Mouse (Mus musculus) MEL (cell line): Measurements from ENCODE around the gene Cep55. TPM values are rescaled to one million over a fixed set of nuclear protein-coding genes. Genes with fewer than 3 reads are reported as not detected.

Experiments used
- DNase-seq: peaks from one replicate; pipeline ENCODE4 v3.0.0; 2011; ENCODE audit warnings: low read depth, low spot score
- H3K27ac ChIP-seq: 2 replicates; pipeline ENCODE4 v1.5.1; 2012; ENCODE audit warnings: low read depth, mild to moderate bottlenecking, control low read depth, low read length, moderate library complexity; ENCODE audit not compliant: control insufficient read depth
- H3K27me3 ChIP-seq, 2 experiments: fragments of 150-350 bp in 1 of 2; sonication (generic) in 1 of 2; 2 replicates each; pipeline ENCODE4 v1.6.1; 2012; ENCODE audit warnings: low read length in 2 of 2, mild to moderate bottlenecking in 2 of 2, improper control_type of control experiment in 1 of 2, moderate library complexity in 1 of 2; ENCODE audit not compliant: insufficient read depth in 2 of 2, control insufficient read depth in 1 of 2
- H3K36me3 ChIP-seq, 2 experiments: 2 replicates each; pipeline ENCODE4 v1.6.1; 2012 to 2014; ENCODE audit warnings: low read length in 2 of 2, improper control_type of control experiment in 1 of 2, inconsistent platforms in 1 of 2, mild to moderate bottlenecking in 1 of 2; ENCODE audit not compliant: insufficient read depth in 2 of 2, control insufficient read depth in 1 of 2
- H3K4me1 ChIP-seq, 2 experiments: fragments of 150-350 bp in 1 of 2; sonication (generic) in 1 of 2; 2 replicates each; pipeline ENCODE4 v1.6.1; 2012; ENCODE audit warnings: low read length in 2 of 2, improper control_type of control experiment in 1 of 2, mild to moderate bottlenecking in 1 of 2; ENCODE audit not compliant: insufficient read depth in 2 of 2, control insufficient read depth in 1 of 2
- H3K4me3 ChIP-seq, 2 experiments: fragments of 150-350 bp in 1 of 2; sonication (generic) in 1 of 2; 2 replicates each; pipeline ENCODE4 v1.5.1; 2012; ENCODE audit warnings: low read depth in 2 of 2, low read length in 2 of 2, mild to moderate bottlenecking in 2 of 2, moderate library complexity in 2 of 2, control low read depth in 1 of 2, improper control_type of control experiment in 1 of 2; ENCODE audit not compliant: control insufficient read depth in 1 of 2, insufficient read depth in 1 of 2
- H3K79me2 ChIP-seq: 2 replicates; pipeline ENCODE4 v1.6.1; 2012; ENCODE audit warnings: mild to moderate bottlenecking, low read length, moderate library complexity; ENCODE audit not compliant: control insufficient read depth, poor library complexity, insufficient read depth
- H3K9ac ChIP-seq: 2 replicates; pipeline ENCODE4 v1.6.1; 2012; ENCODE audit warnings: low read depth, mild to moderate bottlenecking, control low read depth, low read length, moderate library complexity; ENCODE audit not compliant: control insufficient read depth, poor library complexity, severe bottlenecking
- H3K9me3 ChIP-seq: fragments of 150-350 bp; sonication (generic); replicated peaks from 2 replicates; pipeline ENCODE4 v1.6.1; 2012; ENCODE audit warnings: mild to moderate bottlenecking, low read length, improper control_type of control experiment, moderate library complexity; ENCODE audit not compliant: insufficient read depth
- CTCF ChIP-seq, 3 experiments: IDR thresholded peaks in 2 of 3; conservative IDR thresholded peaks in 1 of 3; 2 replicates each; pipeline ENCODE4 v1.5.1; 2011 to 2012; ENCODE audit warnings: low read length in 3 of 3, low read depth in 2 of 3, mild to moderate bottlenecking in 2 of 3, improper control_type of control experiment in 1 of 3, inconsistent platforms in 1 of 3, mixed read lengths in 1 of 3, moderate library complexity in 1 of 3; ENCODE audit not compliant: control insufficient read depth in 1 of 3, insufficient read depth in 1 of 3, poor library complexity in 1 of 3, severe bottlenecking in 1 of 3
- ELF1 ChIP-seq: IDR thresholded peaks from 2 replicates; pipeline ENCODE4 v1.6.1; 2014; ENCODE audit warnings: low read depth, mild to moderate bottlenecking, inconsistent platforms, low read length, improper control_type of control experiment, moderate library complexity
- GATA1 ChIP-seq: IDR thresholded peaks from 2 replicates; pipeline ENCODE4 v1.6.1; 2011; ENCODE audit warnings: low read depth, low read length, improper control_type of control experiment
- HCFC1 ChIP-seq: IDR thresholded peaks from 2 replicates; pipeline ENCODE4 v1.6.1; 2012; ENCODE audit warnings: low read depth, mild to moderate bottlenecking, inconsistent platforms, low read length, improper control_type of control experiment, moderate library complexity
- JUND ChIP-seq: IDR thresholded peaks from 2 replicates; pipeline ENCODE4 v1.6.1; 2011; ENCODE audit warnings: low read depth, mild to moderate bottlenecking, improper control_type of control experiment, low read length
- KAT2A ChIP-seq: conservative IDR thresholded peaks from 2 replicates; pipeline ENCODE4 v1.6.1; 2012; ENCODE audit warnings: low read depth, low read length, improper control_type of control experiment, inconsistent platforms
- MAZ ChIP-seq: IDR thresholded peaks from 2 replicates; pipeline ENCODE4 v1.6.1; 2012; ENCODE audit warnings: low read depth, mild to moderate bottlenecking, inconsistent platforms, low read length, improper control_type of control experiment
- NELFE ChIP-seq: IDR thresholded peaks from 2 replicates; pipeline ENCODE4 v1.6.1; 2011; ENCODE audit warnings: low read depth, low read length, improper control_type of control experiment
- RAD21 ChIP-seq: IDR thresholded peaks from 2 replicates; pipeline ENCODE4 v1.6.1; 2011; ENCODE audit warnings: mild to moderate bottlenecking, low read depth, low read length, improper control_type of control experiment
- SIN3A ChIP-seq: IDR thresholded peaks from 2 replicates; pipeline ENCODE4 v1.6.1; 2012; ENCODE audit warnings: low read length, improper control_type of control experiment, inconsistent platforms
- TCF12 ChIP-seq: IDR thresholded peaks from 2 replicates; pipeline ENCODE4 v1.6.1; 2014; ENCODE audit warnings: low read depth, mild to moderate bottlenecking, inconsistent platforms, low read length, improper control_type of control experiment, moderate library complexity
- UBTF ChIP-seq: IDR thresholded peaks from 2 replicates; pipeline ENCODE4 v1.6.1; 2012; ENCODE audit warnings: low read depth, mild to moderate bottlenecking, inconsistent platforms, low read length, improper control_type of control experiment, moderate library complexity, borderline replicate concordance; ENCODE audit not compliant: insufficient read depth
- ZC3H11A ChIP-seq: IDR thresholded peaks from 2 replicates; pipeline ENCODE4 v1.6.1; 2012; ENCODE audit warnings: low read depth, mild to moderate bottlenecking, inconsistent platforms, low read length, improper control_type of control experiment
- ZKSCAN1 ChIP-seq: IDR thresholded peaks from 2 replicates; pipeline ENCODE4 v1.6.1; 2012; ENCODE audit warnings: low read depth, mild to moderate bottlenecking, inconsistent platforms, low read length, improper control_type of control experiment, moderate library complexity
- polyA plus RNA-seq, 2 experiments: library from polyadenylated mRNA; stranded (reverse) in 1 of 2; unstranded in 1 of 2; fragments of >175 nt in 1 of 2; fragments of >200 nt in 1 of 2; gene quantifications; 2 replicates each; pipeline versions ENCODE4 v1.2.1 to v1.2.4; 2012; ENCODE audit warnings: low replicate concordance in 2 of 2, low read depth in 1 of 2; ENCODE audit not compliant: insufficient read length in 2 of 2, insufficient read depth in 1 of 2, missing spikeins in 1 of 2
- total RNA-seq: library from RNA; depleted of rRNA; stranded (reverse); fragments of 300-350 nt; gene quantifications from 2 replicates; pipeline ENCODE4 v1.2.3, GENCODE M21; 2012

Gene Cep55
- total and polyA plus RNA-seq, 3 experiments = 11.1 to 17.1 TPM; not detected in 1

DNA sequence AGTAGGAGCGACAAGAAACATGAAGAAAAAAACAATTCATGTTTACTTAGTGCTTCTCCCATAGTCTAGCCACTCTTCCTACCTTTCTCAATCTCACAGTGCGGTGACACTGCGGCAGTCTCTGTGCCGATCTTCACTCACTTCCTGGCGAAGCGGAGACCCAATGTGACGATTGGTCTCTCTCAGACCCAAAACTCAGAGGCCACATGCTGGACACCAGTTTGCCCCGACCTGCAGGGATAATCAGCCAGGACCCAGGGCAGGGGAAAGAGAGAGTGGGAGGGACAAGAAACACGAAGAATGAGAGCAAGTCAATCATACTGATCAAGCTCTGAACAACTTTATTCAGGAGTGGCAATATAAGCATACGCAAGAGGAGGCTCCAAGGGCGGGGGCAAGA, 20.2 kb downstream of the Cep55 start:
- H3K36me3 ChIP-seq = peaks cover 0 to 4% of the 10 kb centered on the region in 2 experiments; a peak in 1 of 4 replicates
- no peak for DNase-seq
- no peak overlapping the region for H3K9ac ChIP-seq
- H3K27me3 ChIP-seq = no peaks in the 10 kb centered on the region
- H3K27ac ChIP-seq = no peak overlapping the region
- H3K9me3 ChIP-seq = no peaks in the 10 kb centered on the region
- no peak for TF ChIP-seq TCF12
- no peak for TF ChIP-seq ZC3H11A
- no peak for TF ChIP-seq KAT2A
- H3K79me2 ChIP-seq = no peaks in the 10 kb centered on the region
- H3K4me1 ChIP-seq = no peaks in the 10 kb centered on the region
- H3K4me3 ChIP-seq = no peak overlapping the region

DNA sequence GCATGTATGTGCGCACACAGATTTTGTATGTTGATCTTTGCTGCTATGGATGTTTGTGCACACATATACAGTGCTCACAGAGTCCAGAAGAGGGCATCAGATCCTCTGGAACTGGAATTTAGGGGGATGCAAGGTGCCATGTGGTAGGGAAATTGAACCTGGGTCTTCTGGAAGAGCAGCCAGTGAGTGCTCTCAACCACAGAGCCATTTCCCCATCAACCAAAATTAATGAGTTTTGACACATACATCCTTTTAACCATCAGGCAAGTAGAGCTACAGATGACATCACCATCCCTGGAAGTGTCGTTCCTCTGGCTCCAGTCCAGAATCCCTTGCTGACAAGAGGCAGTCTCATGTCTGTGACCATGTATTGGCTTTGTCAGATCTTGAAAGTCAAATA, 21.4 kb downstream of the Cep55 start:
- no peaks in the 10 kb centered on the region for H3K4me1 ChIP-seq
- no peak overlapping the region for H3K4me3 ChIP-seq
- peaks cover 0 to 4% of the 10 kb centered on the region in 2 experiments; a peak in 1 of 4 replicates for H3K36me3 ChIP-seq
- H3K27ac ChIP-seq = no peak overlapping the region
- no peaks in the 10 kb centered on the region for H3K79me2 ChIP-seq
- no peak for TF ChIP-seq ZKSCAN1
- TF ChIP-seq RAD21 = peak; percentile 5; the same call in 1 of the 2 replicates
- TF ChIP-seq CTCF (IDR thresholded peaks at IDR 0.05 in 2 of 3, conservative IDR thresholded peaks at IDR 0.05 in 1 of 3; ENCODE audit: control insufficient read depth in 1 of 3, insufficient read depth in 1 of 3, low read depth in 2 of 3, low read length in 3 of 3, poor library complexity in 1 of 3, severe bottlenecking in 1 of 3) = peak in 1 of 3 experiments; percentile 3; a peak in 1 of 6 replicates
- TF ChIP-seq SIN3A = no peak
- H3K27me3 ChIP-seq = no peaks in the 10 kb centered on the region
- H3K9ac ChIP-seq = no peak overlapping the region
- DNase-seq = peak; percentile 10
- H3K9me3 ChIP-seq = no peaks in the 10 kb centered on the region

- no peaks in the 10 kb centered on the region for H3K79me2 ChIP-seq
- no peaks in the 10 kb centered on the region for H3K4me1 ChIP-seq
- DNase-seq = no peak
- no peak overlapping the region for H3K9ac ChIP-seq
- no peak for TF ChIP-seq RAD21
- TF ChIP-seq UBTF = no peak
- no peak for TF ChIP-seq KAT2A
- TF ChIP-seq GATA1 = no peak
- no peak for TF ChIP-seq MAZ
- no peak for TF ChIP-seq HCFC1
- TF ChIP-seq JUND = no peak
- no peak for TF ChIP-seq ELF1
- TF ChIP-seq NELFE = no peak
- H3K36me3 ChIP-seq = peaks cover 0 to 2% of the 10 kb centered on the region in 2 experiments; a peak in 1 of 4 replicates
- no peaks in the 10 kb centered on the region for H3K27me3 ChIP-seq
- H3K4me3 ChIP-seq = no peak overlapping the region
- H3K27ac ChIP-seq = no peak overlapping the region
- H3K9me3 ChIP-seq = no peaks in the 10 kb centered on the region
Measured at GRCm38 (mm10) chr19:38077851-38078540, 23.2 kb downstream of the Cep55 start.
